Mouse (Mus musculus) stomach, postnatal 0 days (tissue): Measurements from ENCODE around the gene Snx4.

ENCODE experiments used
- CTCF ChIP-seq: IDR thresholded peaks from 2 replicates; pipeline ENCODE4 v1.5.1; 2016; ENCODE audit warnings: antibody characterized with exemption, low read depth, mild to moderate bottlenecking, moderate library complexity
- EP300 ChIP-seq: optimal IDR thresholded peaks from 2 replicates; pipeline ENCODE3; 2016; ENCODE audit warnings: antibody characterized with exemption

DNA sequence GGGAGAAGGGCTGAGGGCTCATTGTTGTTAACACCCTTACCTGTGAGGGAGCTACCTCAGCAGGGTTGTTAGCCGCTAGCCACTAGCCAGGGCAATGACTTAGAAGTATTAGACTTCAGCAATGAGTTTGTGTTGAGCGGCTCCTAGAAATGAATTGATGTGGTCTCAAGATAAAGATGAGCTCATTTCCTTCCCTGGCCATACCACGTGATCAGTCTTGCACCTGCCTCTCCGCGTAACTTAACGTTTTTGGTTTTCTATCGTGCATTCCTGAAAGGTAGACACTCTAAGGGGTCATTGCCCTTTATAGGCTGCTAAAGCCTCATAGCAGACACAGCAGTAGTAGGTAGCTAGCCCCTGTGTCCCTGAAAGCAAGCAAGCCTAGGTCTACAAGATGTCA lies 92.4 kb downstream of the Snx4 start:
- TF ChIP-seq CTCF = no peak
- TF ChIP-seq EP300 = no peak
